Mouse (Mus musculus) heart, postnatal 0 days (tissue): ENCODE data around the gene Tbx15. TPM values are rescaled to one million over a fixed set of nuclear protein-coding genes. Genes with fewer than 3 reads are reported as not detected.
A peak's percentile ranks its signal among the peaks of the same experiment; 100 is the strongest.

Experiments used
- ATAC-seq: fragments of 200-750 bp; cut with Nextera tagmentation; 2 replicates; pipeline ENCODE4 v1.8.0; 2017; ENCODE audit warnings: low read depth, moderate number of reproducible peaks, moderate library complexity; ENCODE audit not compliant: insufficient read depth
- DNase-seq: peaks from one replicate; pipeline ENCODE4 v3.0.0-alpha.2; 2016; ENCODE audit warnings: low spot score
- H3K27ac ChIP-seq: fragments of 300-500 bp; sonication (generic); 2 replicates; pipeline ENCODE4 v1.5.1; 2014; ENCODE audit warnings: low read depth, mild to moderate bottlenecking
- H3K27me3 ChIP-seq: fragments of 300-500 bp; sonication (generic); 2 replicates; pipeline ENCODE4 v1.6.1; 2014; ENCODE audit warnings: low read length, mixed read lengths; ENCODE audit not compliant: control insufficient read depth, insufficient read depth
- H3K36me3 ChIP-seq: fragments of 300-500 bp; sonication (generic); replicated peaks from 2 replicates; pipeline ENCODE4 v1.6.1; 2014; ENCODE audit warnings: low read length, mixed read lengths; ENCODE audit not compliant: control insufficient read depth, insufficient read depth
- H3K4me1 ChIP-seq: fragments of 300-500 bp; sonication (generic); 2 replicates; pipeline ENCODE4 v1.6.1; 2014; ENCODE audit warnings: antibody characterized with exemption; ENCODE audit not compliant: control insufficient read depth, insufficient read depth
- H3K4me2 ChIP-seq: fragments of 300-500 bp; sonication (generic); 2 replicates; pipeline ENCODE4 v1.6.1; 2014; ENCODE audit warnings: low read depth, mild to moderate bottlenecking, low read length, moderate library complexity
- H3K4me3 ChIP-seq: fragments of 300-500 bp; sonication (generic); 2 replicates; pipeline ENCODE4 v1.5.1; 2014; ENCODE audit warnings: low read depth, low read length
- H3K9ac ChIP-seq: fragments of 300-500 bp; sonication (generic); replicated peaks from 2 replicates; pipeline ENCODE4 v1.6.1; 2014; ENCODE audit warnings: low read depth, low read length, mixed read lengths
- H3K9me3 ChIP-seq: fragments of 300-500 bp; sonication (generic); replicated peaks from 2 replicates; pipeline ENCODE4 v1.6.1; 2016; ENCODE audit warnings: low read length; ENCODE audit not compliant: control insufficient read depth
- CTCF ChIP-seq: IDR thresholded peaks from 2 replicates; pipeline ENCODE4 v1.5.1; 2016; ENCODE audit warnings: antibody characterized with exemption, control low read depth, low read depth
- EP300 ChIP-seq: IDR thresholded peaks from 2 replicates; pipeline ENCODE4 v1.6.1; 2016; ENCODE audit warnings: antibody characterized with exemption, low read depth
- WGBS: fragments of 180-500 bp; shearing (Covaris S2); extraction: QIAGEN DNeasy Blood & Tissue Kit; methylation state at CpG from one replicate; pipeline ENCODE4 v1.1.7; 2014; 5-methylcytosine and 5-hydroxymethylcytosine counted together
- polyA plus RNA-seq: library from polyadenylated mRNA; unstranded; fragments of >200 nt; fragmentation: Nextera tagmentation; extraction: Ambion mirVana; gene quantifications from 2 replicates; pipeline ENCODE4 v1.2.1, GENCODE M21; 2015
- total RNA-seq: library from RNA; depleted of rRNA; stranded (reverse); fragments of >200 nt; gene quantifications from 2 replicates; pipeline ENCODE4 v1.2.3, GENCODE M21; 2014; ENCODE audit warnings: low replicate concordance

Gene Tbx15
- total and polyA plus RNA-seq, 2 experiments from 2014 or later = 0.10 to 1.5 TPM

DNA sequence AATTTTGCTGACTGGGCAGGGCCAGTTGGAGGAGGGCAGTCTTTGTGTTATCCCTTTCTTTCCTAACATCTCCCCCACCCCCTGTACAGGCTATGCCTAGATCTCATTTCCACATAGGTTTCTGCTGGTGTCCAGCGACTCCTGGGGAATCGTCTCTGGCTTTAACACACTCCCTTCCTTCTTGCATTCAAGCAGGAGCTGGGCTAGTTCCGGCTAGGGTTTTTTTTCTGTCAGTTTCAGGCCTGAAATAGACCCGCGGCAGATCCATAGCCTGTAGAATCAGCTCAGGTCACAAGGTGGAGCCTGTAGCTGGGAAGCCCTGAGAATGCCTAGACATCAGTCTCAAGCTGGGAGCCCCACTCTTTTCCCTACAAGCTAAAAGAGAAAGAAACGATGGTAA, 9.7 kb downstream of the Tbx15 start:
- Histone ChIP-seq H3K4me1 (peaks cover 9% of the 10 kb centered on the region; the same call in 1 of the 2 replicates), H3K27me3 (peaks cover 100% of the 10 kb centered on the region), H3K9me3 (no peaks in the 10 kb centered on the region), H3K27ac (no peak overlapping the region), H3K9ac (no peak overlapping the region), H3K4me2 (no peak overlapping the region), H3K36me3 (no peaks in the 10 kb centered on the region), H3K4me3 (no peak overlapping the region)
- TF ChIP-seq EP300 (no peak), CTCF (no peak)
- ATAC-seq = no peak
- DNase-seq = no peak
- WGBS = 2% methylated on average over 6 of the region's 6 CpGs

- Histone ChIP-seq H3K9me3 (no peaks in the 10 kb centered on the region), H3K4me2 (no peak overlapping the region), H3K36me3 (no peaks in the 10 kb centered on the region), H3K4me3 (no peak overlapping the region), H3K9ac (no peak overlapping the region), H3K27me3 (peaks cover 99% of the 10 kb centered on the region), H3K4me1 (peaks cover 9% of the 10 kb centered on the region; the same call in 1 of the 2 replicates), H3K27ac (no peak overlapping the region)
- TF ChIP-seq EP300 = no peak
- TF ChIP-seq CTCF = no peak
- DNase-seq (no peak), ATAC-seq (no peak)
- WGBS = 19% methylated on average over 6 of the region's 6 CpGs
Measured at GRCm38 (mm10) chr3:99251271-99252165, 11.3 kb downstream of the Tbx15 start.

DNA sequence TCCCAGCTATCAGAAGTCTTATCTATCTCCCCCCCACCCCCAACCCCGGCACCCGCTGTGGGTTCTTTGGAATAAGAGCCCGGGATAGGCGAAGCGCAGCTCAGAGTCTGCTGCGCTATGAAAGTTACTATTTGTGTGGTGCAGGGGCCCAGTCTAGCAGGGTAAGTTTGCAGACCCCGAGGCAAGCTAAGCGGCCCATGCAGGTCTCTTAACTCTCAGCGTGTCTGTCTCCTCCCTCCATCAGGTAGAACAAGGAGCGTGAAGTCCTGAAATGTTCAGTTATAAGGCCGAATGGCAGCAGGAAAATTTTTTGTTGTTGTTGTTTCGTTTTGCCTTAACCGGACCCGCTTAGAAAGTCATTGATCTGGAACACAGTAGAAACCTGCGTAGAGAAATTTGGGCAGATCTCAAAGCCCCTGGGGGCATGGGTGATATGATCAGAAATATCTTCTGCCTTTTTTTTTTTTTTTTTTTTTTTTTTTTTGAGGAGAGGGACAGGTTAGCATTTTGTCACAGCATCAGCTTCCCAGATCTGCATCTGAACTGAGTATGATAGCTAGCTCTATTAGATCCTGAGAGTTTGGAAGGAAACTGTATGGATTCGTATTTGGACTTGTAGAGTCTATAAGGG, 12.4 kb downstream of the Tbx15 start:
- peaks cover 9% of the 10 kb centered on the region; the same call in 1 of the 2 replicates for H3K4me1 ChIP-seq
- H3K27ac ChIP-seq = no peak overlapping the region
- H3K9ac ChIP-seq = no peak overlapping the region
- peaks cover 99% of the 10 kb centered on the region for H3K27me3 ChIP-seq
- no peaks in the 10 kb centered on the region for H3K9me3 ChIP-seq
- H3K4me3 ChIP-seq = peak overlapping the region; percentile 55; the same call in 1 of the 2 replicates
- 6% methylated on average over 16 of the region's 16 CpGs for WGBS
- ATAC-seq (no peak), DNase-seq (no peak)
- 0 out of 2 replicates have a peak overlapping the region, but pooled peaks have one; percentile 81 for H3K4me2 ChIP-seq
- TF ChIP-seq EP300 (no peak), CTCF (no peak)
- H3K36me3 ChIP-seq = no peaks in the 10 kb centered on the region

- Histone ChIP-seq H3K36me3 (no peaks in the 10 kb centered on the region), H3K4me1 (peaks cover 9% of the 10 kb centered on the region; the same call in 1 of the 2 replicates), H3K9ac (no peak overlapping the region; the same call in 1 of the 2 replicates), H3K4me2 (peak overlapping the region; percentile 81), H3K9me3 (no peaks in the 10 kb centered on the region), H3K4me3 (peak overlapping the region; percentile 55), H3K27me3 (peaks cover 99% of the 10 kb centered on the region), H3K27ac (no peak overlapping the region)
- no peak for ATAC-seq
- TF ChIP-seq CTCF (no peak), EP300 (no peak)
- no peak for DNase-seq
- WGBS = 5% methylated on average over 12 of the region's 12 CpGs
Measured at GRCm38 (mm10) chr3:99253092-99253488, 12.9 kb downstream of the Tbx15 start.

GRCm38 (mm10) chr3:99253497-99254451, 13.6 kb downstream of the Tbx15 start:
- H3K4me2 ChIP-seq = peak overlapping the region; percentile 81
- ATAC-seq (peak; percentile 25; the same call in 1 of the 2 replicates), DNase-seq (no peak)
- WGBS = 1% methylated on average over 70 of the region's 73 CpGs
- no peaks in the 10 kb centered on the region for H3K9me3 ChIP-seq
- no peak overlapping the region for H3K27ac ChIP-seq
- H3K9ac ChIP-seq = peak overlapping the region; percentile 40; the same call in 1 of the 2 replicates
- H3K27me3 ChIP-seq = peaks cover 99% of the 10 kb centered on the region
- peaks cover 9% of the 10 kb centered on the region; the same call in 1 of the 2 replicates for H3K4me1 ChIP-seq
- peak overlapping the region; percentile 55 for H3K4me3 ChIP-seq
- TF ChIP-seq EP300 (no peak), CTCF (no peak)
- H3K36me3 ChIP-seq = no peaks in the 10 kb centered on the region
